Mouse (Mus musculus): ENCODE measurements around the gene Ralgps2. TPM values are rescaled to one million over a fixed set of nuclear protein-coding genes. Genes with fewer than 3 reads are reported as not detected.

Ralgps2 gene
- total and polyA plus RNA-seq, 3 experiments = 7.8 to 16.4 TPM; not detected in 1

DNA sequence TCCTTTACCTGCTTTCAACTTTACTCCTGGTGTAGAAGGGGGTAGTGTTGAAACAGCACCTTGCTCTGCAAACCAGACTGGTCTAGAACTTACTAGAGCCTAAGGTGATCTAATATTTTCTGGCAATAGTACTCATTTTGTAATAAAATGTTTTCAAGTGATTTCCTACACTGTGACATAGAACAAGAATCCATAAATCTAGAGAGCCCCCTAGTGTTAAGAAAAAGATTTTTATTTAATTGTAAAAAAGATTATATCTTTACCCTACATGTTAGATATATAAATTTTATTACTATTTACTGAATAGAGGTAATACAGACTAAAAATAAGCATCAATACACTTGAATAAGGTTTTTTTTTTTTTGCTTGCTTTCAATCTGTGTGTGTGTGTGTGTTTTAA, 29.6 kb downstream of the Ralgps2 start:
- Histone ChIP-seq H3K27me3 (ENCODE audit: control insufficient read depth in 1 of 2, insufficient read depth in 2 of 2, low read length in 2 of 2) (no peaks in the 10 kb centered on the region), H3K27ac (ENCODE audit: control insufficient read depth, low read depth, low read length) (no peak overlapping the region), H3K9me3 (replicated peaks; ENCODE audit: insufficient read depth, low read length) (no peaks in the 10 kb centered on the region), H3K4me1 (ENCODE audit: control insufficient read depth in 1 of 2, insufficient read depth in 2 of 2, low read length in 2 of 2) (no peaks in the 10 kb centered on the region; a peak in 1 of 4 replicates), H3K4me3 (ENCODE audit: control insufficient read depth in 1 of 2, insufficient read depth in 1 of 2, low read depth in 2 of 2, low read length in 2 of 2) (no peak overlapping the region), H3K79me2 (ENCODE audit: control insufficient read depth, insufficient read depth, low read length, poor library complexity) (no peaks in the 10 kb centered on the region), H3K36me3 (ENCODE audit: control insufficient read depth in 1 of 2, insufficient read depth in 2 of 2, low read length in 2 of 2) (no peaks in the 10 kb centered on the region), H3K9ac (ENCODE audit: control insufficient read depth, low read depth, low read length, poor library complexity, severe bottlenecking) (no peak overlapping the region)
- DNase-seq (ENCODE audit: low read depth, low spot score) = peak; percentile 12
- TF ChIP-seq ZNF384 (IDR thresholded peaks at IDR 0.05; ENCODE audit: low read depth, low read length) (no peak), SMC3 (IDR thresholded peaks at IDR 0.05; ENCODE audit: low read depth, low read length) (peak; percentile 59), GATA1 (IDR thresholded peaks at IDR 0.05; ENCODE audit: low read depth, low read length) (0 out of 2 replicates have a peak, but pooled peaks have one; percentile 21), MYC (IDR thresholded peaks at IDR 0.05; ENCODE audit: low read depth, low read length) (no peak), CTCF (IDR thresholded peaks at IDR 0.05 in 2 of 3, conservative IDR thresholded peaks at IDR 0.05 in 1 of 3; ENCODE audit: control insufficient read depth in 1 of 3, insufficient read depth in 1 of 3, low read depth in 2 of 3, low read length in 3 of 3, poor library complexity in 1 of 3, severe bottlenecking in 1 of 3) (peak in 2 of 3 experiments; percentile 8 to 58; a peak in 2 of 6 replicates), RAD21 (IDR thresholded peaks at IDR 0.05; ENCODE audit: low read depth, low read length) (peak; percentile 79), MXI1 (IDR thresholded peaks at IDR 0.05; ENCODE audit: low read depth, low read length) (no peak)

DNA sequence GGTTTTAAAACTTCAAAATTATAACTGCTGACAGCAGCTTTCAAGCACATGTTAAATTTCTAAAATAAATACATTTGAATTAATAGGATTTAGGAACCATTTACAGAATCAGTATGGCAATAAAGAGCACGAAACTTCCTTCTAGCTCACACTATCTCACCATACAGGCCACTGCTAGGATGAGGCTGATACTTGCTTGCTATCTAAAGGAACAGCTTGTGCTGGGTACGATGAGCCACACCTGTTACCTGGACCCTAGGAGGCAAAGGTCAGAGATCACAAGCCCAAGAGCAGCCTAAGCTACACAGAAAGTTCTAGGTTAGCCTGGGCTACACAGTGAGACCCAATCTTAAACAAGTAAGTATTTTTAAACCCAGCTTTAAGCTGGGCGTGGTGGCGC, 30.2 kb downstream of the Ralgps2 start:
- no peaks in the 10 kb centered on the region for H3K9me3 ChIP-seq (replicated peaks; ENCODE audit: insufficient read depth, low read length)
- no peak for DNase-seq (ENCODE audit: low read depth, low spot score)
- H3K27me3 ChIP-seq (ENCODE audit: control insufficient read depth in 1 of 2, insufficient read depth in 2 of 2, low read length in 2 of 2) = no peaks in the 10 kb centered on the region
- H3K4me1 ChIP-seq (ENCODE audit: control insufficient read depth in 1 of 2, insufficient read depth in 2 of 2, low read length in 2 of 2) = no peaks in the 10 kb centered on the region; a peak in 1 of 4 replicates
- no peak overlapping the region for H3K4me3 ChIP-seq (ENCODE audit: control insufficient read depth in 1 of 2, insufficient read depth in 1 of 2, low read depth in 2 of 2, low read length in 2 of 2)
- no peak overlapping the region for H3K9ac ChIP-seq (ENCODE audit: control insufficient read depth, low read depth, low read length, poor library complexity, severe bottlenecking)
- no peaks in the 10 kb centered on the region for H3K36me3 ChIP-seq (ENCODE audit: control insufficient read depth in 1 of 2, insufficient read depth in 2 of 2, low read length in 2 of 2)
- peak; percentile 52; the same call in 1 of the 2 replicates for TF ChIP-seq TCF12 (IDR thresholded peaks at IDR 0.05; ENCODE audit: low read depth, low read length)
- TF ChIP-seq EP300 (IDR thresholded peaks at IDR 0.05; ENCODE audit: low read depth in 1 of 2, low read length in 2 of 2) = peak in 1 of 2 experiments; percentile 30; a peak in 1 of 4 replicates
- TF ChIP-seq GATA1 (IDR thresholded peaks at IDR 0.05; ENCODE audit: low read depth, low read length) = 0 out of 2 replicates have a peak, but pooled peaks have one; percentile 13
- TF ChIP-seq ZC3H11A (IDR thresholded peaks at IDR 0.05; ENCODE audit: low read depth, low read length) = no peak
- no peaks in the 10 kb centered on the region for H3K79me2 ChIP-seq (ENCODE audit: control insufficient read depth, insufficient read depth, low read length, poor library complexity)
- H3K27ac ChIP-seq (ENCODE audit: control insufficient read depth, low read depth, low read length) = no peak overlapping the region

GRCm38 (mm10) chr1:156905660-156906059, 33.8 kb downstream of the Ralgps2 start:
- Histone ChIP-seq H3K27ac (ENCODE audit: control insufficient read depth, low read depth, low read length) (no peak overlapping the region), H3K9ac (ENCODE audit: control insufficient read depth, low read depth, low read length, poor library complexity, severe bottlenecking) (no peak overlapping the region), H3K4me1 (ENCODE audit: control insufficient read depth in 1 of 2, insufficient read depth in 2 of 2, low read length in 2 of 2) (no peaks in the 10 kb centered on the region; a peak in 1 of 4 replicates), H3K27me3 (ENCODE audit: control insufficient read depth in 1 of 2, insufficient read depth in 2 of 2, low read length in 2 of 2) (no peaks in the 10 kb centered on the region), H3K79me2 (ENCODE audit: control insufficient read depth, insufficient read depth, low read length, poor library complexity) (no peaks in the 10 kb centered on the region), H3K9me3 (replicated peaks; ENCODE audit: insufficient read depth, low read length) (no peaks in the 10 kb centered on the region), H3K36me3 (ENCODE audit: control insufficient read depth in 1 of 2, insufficient read depth in 2 of 2, low read length in 2 of 2) (no peaks in the 10 kb centered on the region), H3K4me3 (ENCODE audit: control insufficient read depth in 1 of 2, insufficient read depth in 1 of 2, low read depth in 2 of 2, low read length in 2 of 2) (no peak overlapping the region)
- TF ChIP-seq ETS1 (IDR thresholded peaks at IDR 0.05; ENCODE audit: low read depth, low read length) (no peak), BHLHE40 (IDR thresholded peaks at IDR 0.05; ENCODE audit: borderline replicate concordance, low read depth, low read length) (no peak), GABPA (IDR thresholded peaks at IDR 0.05; ENCODE audit: low read depth, low read length) (no peak), KAT2A (conservative IDR thresholded peaks at IDR 0.05; ENCODE audit: low read depth, low read length) (no peak), CHD2 (IDR thresholded peaks at IDR 0.05; ENCODE audit: low read length) (no peak), TAL1 (IDR thresholded peaks at IDR 0.05; ENCODE audit: low read length) (no peak), JUND (IDR thresholded peaks at IDR 0.05; ENCODE audit: low read depth, low read length) (no peak), POLR2AphosphoS2 (IDR thresholded peaks at IDR 0.05; ENCODE audit: low read length) (no peak), GATA1 (IDR thresholded peaks at IDR 0.05; ENCODE audit: low read depth, low read length) (no peak), NELFE (IDR thresholded peaks at IDR 0.05; ENCODE audit: low read depth, low read length) (no peak), HCFC1 (IDR thresholded peaks at IDR 0.05; ENCODE audit: low read depth, low read length) (no peak), ZC3H11A (IDR thresholded peaks at IDR 0.05; ENCODE audit: low read depth, low read length) (no peak), TBP (IDR thresholded peaks at IDR 0.05; ENCODE audit: low read depth, low read length) (no peak), USF1 (IDR thresholded peaks at IDR 0.05; ENCODE audit: low read depth, low read length) (no peak), RCOR1 (IDR thresholded peaks at IDR 0.05; ENCODE audit: low read depth, low read length) (no peak), USF2 (IDR thresholded peaks at IDR 0.05; ENCODE audit: borderline replicate concordance in 1 of 2, insufficient read depth in 1 of 2, low read depth in 1 of 2, low read length in 2 of 2) (no peak)
- no peak for DNase-seq (ENCODE audit: low read depth, low spot score)
